Mouse (Mus musculus): ENCODE measurements at regions not wholly inside any gene's neighbourhood (a gene's known extent, or its start where the extent isn't known, plus 50 kb on each side); places are given as distances from the start of the nearest gene placed in this dataset.

DNA sequence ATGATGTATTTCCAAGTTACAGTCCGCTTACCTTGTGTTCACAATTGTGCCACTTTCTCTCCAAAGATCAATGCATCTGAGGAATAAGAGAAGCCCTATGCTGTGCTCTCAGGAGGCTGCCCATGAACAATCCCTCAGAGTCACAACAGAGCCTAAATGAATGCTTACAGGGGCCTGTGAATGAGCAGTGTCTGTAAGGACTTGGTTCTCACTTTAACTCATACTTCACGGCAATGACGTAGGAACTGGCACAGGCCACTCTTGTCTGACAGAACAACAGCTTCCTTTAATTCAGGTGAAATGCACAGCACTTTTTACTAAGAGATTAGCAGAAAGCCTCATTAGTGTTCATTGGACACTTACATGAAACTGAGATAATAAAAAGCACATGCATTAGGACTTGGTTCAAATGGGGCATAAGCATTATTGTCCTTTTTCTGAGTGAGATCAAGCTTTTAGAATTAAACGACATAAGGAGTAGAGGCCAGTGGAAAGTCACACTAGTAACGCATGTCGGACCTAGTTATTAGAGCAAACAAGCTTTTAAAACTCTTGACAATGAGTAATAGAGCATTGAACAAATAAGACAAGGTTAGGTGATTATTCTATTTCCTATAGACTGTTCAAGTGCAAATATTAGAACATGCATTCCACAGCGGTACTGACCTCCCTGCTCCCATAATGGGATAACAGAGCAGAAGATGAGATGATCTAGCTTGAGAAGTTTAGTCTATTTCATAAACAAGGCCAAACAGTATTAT, 796.3 kb downstream of the Hace1 start:
- no peak for TF ChIP-seq CTCF (IDR thresholded peaks at IDR 0.05; ENCODE audit: borderline replicate concordance, control insufficient read depth, extremely low read depth, insufficient read depth, low read length, poor library complexity)
- no peak for TF ChIP-seq POLR2A (IDR thresholded peaks at IDR 0.05; ENCODE audit: control insufficient read depth, extremely low read depth, insufficient read depth, low read length, poor library complexity)
